Mouse (Mus musculus) intestine, embryonic 15.5 days (tissue): ENCODE results near the gene Trip10. TPM values are rescaled to one million over a fixed set of nuclear protein-coding genes. Genes with fewer than 3 reads are reported as not detected.

Source experiments
- ATAC-seq: fragments of 200-750 bp; cut with Nextera tagmentation; 2 replicates; pipeline ENCODE4 v1.8.0; 2017; ENCODE audit warnings: moderate TSS enrichment, moderate library complexity
- H3K27ac ChIP-seq: fragments of 300-500 bp; sonication (generic); 2 replicates; pipeline ENCODE4 v1.5.1; 2015; ENCODE audit warnings: mild to moderate bottlenecking, inconsistent platforms
- H3K27me3 ChIP-seq: fragments of 300-500 bp; sonication (generic); replicated peaks from 2 replicates; pipeline ENCODE4 v1.6.1; 2015; ENCODE audit warnings: inconsistent platforms
- H3K36me3 ChIP-seq: fragments of 300-500 bp; sonication (generic); 2 replicates; pipeline ENCODE4 v1.6.1; 2015; ENCODE audit warnings: inconsistent platforms
- H3K4me1 ChIP-seq: fragments of 300-500 bp; sonication (generic); replicated peaks from 2 replicates; pipeline ENCODE4 v1.6.1; 2015; ENCODE audit warnings: inconsistent platforms
- H3K4me2 ChIP-seq: fragments of 300-500 bp; sonication (generic); replicated peaks from 2 replicates; pipeline ENCODE4 v1.6.1; 2015; ENCODE audit warnings: mild to moderate bottlenecking, inconsistent platforms
- H3K4me3 ChIP-seq: fragments of 300-500 bp; sonication (generic); replicated peaks from 2 replicates; pipeline ENCODE4 v1.5.1; 2015; ENCODE audit warnings: inconsistent platforms
- H3K9ac ChIP-seq: fragments of 300-500 bp; sonication (generic); 2 replicates; pipeline ENCODE4 v1.6.1; 2015; ENCODE audit warnings: inconsistent platforms
- H3K9me3 ChIP-seq: fragments of 300-500 bp; sonication (generic); 2 replicates; pipeline ENCODE4 v1.6.1; 2016; ENCODE audit warnings: inconsistent platforms
- WGBS: fragments of 180-500 bp; shearing (Covaris S2); methylation state at CpG from one replicate; pipeline ENCODE4 v1.1.7; 2015; 5-methylcytosine and 5-hydroxymethylcytosine counted together
- polyA plus RNA-seq: library from polyadenylated mRNA; unstranded; fragments of >200 nt; fragmentation: Nextera tagmentation; extraction: Ambion mirVana; gene quantifications from 2 replicates; pipeline ENCODE4 v1.2.1, GENCODE M21; 2015

The Trip10 gene
- 45.2 and 46.1 TPM in 2 replicates for polyA plus RNA-seq

GRCm38 (mm10) chr17:57249186-57250181 is at the start of gene Trip10:
TSS of gene Trip10 (plus strand) at chr17:57249455.
- H3K4me3 ChIP-seq = peak within 1 kb of the TSS; percentile 80
- H3K36me3 ChIP-seq = peaks cover 13% of the 10 kb centered on the region
- H3K9me3 ChIP-seq = no peaks in the 10 kb centered on the region
- peak within 1 kb of the TSS; percentile 94 for H3K27ac ChIP-seq
- peak within 1 kb of the TSS; percentile 73 for H3K9ac ChIP-seq
- peak; percentile 65 for ATAC-seq
- H3K27me3 ChIP-seq = no peaks in the 10 kb centered on the region
- H3K4me2 ChIP-seq = peak within 1 kb of the TSS; percentile 95
- peaks cover 27% of the 10 kb centered on the region for H3K4me1 ChIP-seq
- under 1% methylated on average over 51 of the region's 52 CpGs for WGBS

- H3K4me1 ChIP-seq = no peaks in the 10 kb centered on the region; the same call in 1 of the 2 replicates
- H3K27ac ChIP-seq = 0 out of 2 replicates have a peak overlapping the region, but pooled peaks have one; percentile 13
- H3K4me3 ChIP-seq = no peak overlapping the region
- no peak overlapping the region for H3K4me2 ChIP-seq
- 60% methylated on average over 10 of the region's 10 CpGs for WGBS
- no peaks in the 10 kb centered on the region for H3K9me3 ChIP-seq
- H3K9ac ChIP-seq = no peak overlapping the region
- H3K36me3 ChIP-seq = no peaks in the 10 kb centered on the region
- peak; percentile 83 for ATAC-seq
- H3K27me3 ChIP-seq = no peaks in the 10 kb centered on the region
Measured at GRCm38 (mm10) chr17:57201841-57202724, 47.2 kb upstream of the Trip10 start.

- Histone ChIP-seq H3K27ac (no peak overlapping the region), H3K4me3 (no peak overlapping the region), H3K4me2 (no peak overlapping the region), H3K27me3 (no peaks in the 10 kb centered on the region), H3K9ac (no peak overlapping the region), H3K36me3 (no peaks in the 10 kb centered on the region), H3K9me3 (no peaks in the 10 kb centered on the region), H3K4me1 (no peaks in the 10 kb centered on the region; the same call in 1 of the 2 replicates)
- no peak for ATAC-seq
- 89% methylated on average over 3 of the region's 3 CpGs for WGBS
Measured at GRCm38 (mm10) chr17:57207938-57208337, 41.3 kb upstream of the Trip10 start.

- H3K9ac ChIP-seq = no peak overlapping the region
- no peaks in the 10 kb centered on the region for H3K27me3 ChIP-seq
- no peak overlapping the region for H3K4me3 ChIP-seq
- no peak overlapping the region for H3K4me2 ChIP-seq
- 61% methylated on average over 4 of the region's 4 CpGs for WGBS
- no peaks in the 10 kb centered on the region for H3K9me3 ChIP-seq
- H3K27ac ChIP-seq = no peak overlapping the region
- H3K4me1 ChIP-seq = no peaks in the 10 kb centered on the region
- no peaks in the 10 kb centered on the region for H3K36me3 ChIP-seq
- ATAC-seq = no peak
Measured at GRCm38 (mm10) chr17:57209330-57209729, 39.9 kb upstream of the Trip10 start.

GRCm38 (mm10) chr17:57211501-57211900 is 37.8 kb upstream of the Trip10 start:
- Histone ChIP-seq H3K9ac (no peak overlapping the region), H3K36me3 (no peaks in the 10 kb centered on the region), H3K27me3 (no peaks in the 10 kb centered on the region), H3K4me3 (no peak overlapping the region), H3K9me3 (no peaks in the 10 kb centered on the region), H3K4me2 (no peak overlapping the region), H3K4me1 (no peaks in the 10 kb centered on the region), H3K27ac (no peak overlapping the region)
- no peak for ATAC-seq
- WGBS = 63% methylated on average over 9 of the region's 9 CpGs

GRCm38 (mm10) chr17:57214676-57215387 is 34.4 kb upstream of the Trip10 start:
- no peak overlapping the region for H3K9ac ChIP-seq
- H3K9me3 ChIP-seq = no peaks in the 10 kb centered on the region
- WGBS = 37% methylated on average over 13 of the region's 13 CpGs
- no peak overlapping the region for H3K27ac ChIP-seq
- H3K4me1 ChIP-seq = no peaks in the 10 kb centered on the region
- no peaks in the 10 kb centered on the region for H3K36me3 ChIP-seq
- no peak overlapping the region; the same call in 1 of the 2 replicates for H3K4me2 ChIP-seq
- ATAC-seq = peak; percentile 74
- H3K27me3 ChIP-seq = no peaks in the 10 kb centered on the region
- H3K4me3 ChIP-seq = no peak overlapping the region

- H3K27me3 ChIP-seq = no peaks in the 10 kb centered on the region
- H3K4me2 ChIP-seq = no peak overlapping the region
- H3K36me3 ChIP-seq = no peaks in the 10 kb centered on the region
- no peak overlapping the region for H3K9ac ChIP-seq
- H3K27ac ChIP-seq = no peak overlapping the region
- no peak overlapping the region for H3K4me3 ChIP-seq
- no peak for ATAC-seq
- 75% methylated on average over 12 of the region's 12 CpGs for WGBS
- H3K4me1 ChIP-seq = no peaks in the 10 kb centered on the region
- H3K9me3 ChIP-seq = no peaks in the 10 kb centered on the region
Measured at GRCm38 (mm10) chr17:57218335-57218900, 30.8 kb upstream of the Trip10 start.

- H3K36me3 ChIP-seq = no peaks in the 10 kb centered on the region
- H3K4me1 ChIP-seq = no peaks in the 10 kb centered on the region
- peak; percentile 35; the same call in 1 of the 2 replicates for ATAC-seq
- H3K4me3 ChIP-seq = no peak overlapping the region
- 25% methylated on average over 11 of the region's 11 CpGs for WGBS
- H3K27ac ChIP-seq = no peak overlapping the region
- no peaks in the 10 kb centered on the region for H3K9me3 ChIP-seq
- H3K27me3 ChIP-seq = no peaks in the 10 kb centered on the region
- no peak overlapping the region for H3K9ac ChIP-seq
- H3K4me2 ChIP-seq = no peak overlapping the region
Measured at GRCm38 (mm10) chr17:57219167-57219883, 29.9 kb upstream of the Trip10 start.

GRCm38 (mm10) chr17:57219884-57220207 is 29.4 kb upstream of the Trip10 start:
- Histone ChIP-seq H3K9ac (no peak overlapping the region), H3K36me3 (no peaks in the 10 kb centered on the region), H3K4me3 (no peak overlapping the region), H3K27me3 (no peaks in the 10 kb centered on the region), H3K27ac (no peak overlapping the region), H3K9me3 (no peaks in the 10 kb centered on the region), H3K4me1 (no peaks in the 10 kb centered on the region), H3K4me2 (no peak overlapping the region)
- no peak; the same call in 1 of the 2 replicates for ATAC-seq
- WGBS = 22% methylated on average over 3 of the region's 3 CpGs

GRCm38 (mm10) chr17:57221911-57222310 is 27.3 kb upstream of the Trip10 start:
- ATAC-seq = no peak
- H3K27me3 ChIP-seq = no peaks in the 10 kb centered on the region
- no peak overlapping the region for H3K9ac ChIP-seq
- H3K4me3 ChIP-seq = no peak overlapping the region
- no peaks in the 10 kb centered on the region for H3K9me3 ChIP-seq
- no peaks in the 10 kb centered on the region for H3K36me3 ChIP-seq
- no peak overlapping the region for H3K4me2 ChIP-seq
- no peak overlapping the region for H3K27ac ChIP-seq
- 64% methylated on average over 4 of the region's 4 CpGs for WGBS
- H3K4me1 ChIP-seq = no peaks in the 10 kb centered on the region

- no peak overlapping the region for H3K27ac ChIP-seq
- H3K27me3 ChIP-seq = no peaks in the 10 kb centered on the region
- H3K9me3 ChIP-seq = no peaks in the 10 kb centered on the region
- no peak overlapping the region for H3K4me3 ChIP-seq
- no peaks in the 10 kb centered on the region for H3K4me1 ChIP-seq
- no peak for ATAC-seq
- H3K4me2 ChIP-seq = no peak overlapping the region
- H3K36me3 ChIP-seq = no peaks in the 10 kb centered on the region
- no peak overlapping the region for H3K9ac ChIP-seq
- 75% methylated on average over 9 of the region's 9 CpGs for WGBS
Measured at GRCm38 (mm10) chr17:57223313-57223712, 25.9 kb upstream of the Trip10 start.
